Mouse (Mus musculus) spleen, postnatal 0 days (tissue): ENCODE measurements around the gene Blm. TPM values are rescaled to one million over a fixed set of nuclear protein-coding genes. Genes with fewer than 3 reads are reported as not detected.

ENCODE experiments used
- polyA plus RNA-seq: library from polyadenylated mRNA; unstranded; fragments of >200 nt; fragmentation: Nextera tagmentation; extraction: Ambion mirVana; gene quantifications from 2 replicates; pipeline ENCODE4 v1.2.1, GENCODE M21; 2015

Gene Blm
- polyA plus RNA-seq, result 29.1 and 38.0 TPM in 2 replicates

DNA sequence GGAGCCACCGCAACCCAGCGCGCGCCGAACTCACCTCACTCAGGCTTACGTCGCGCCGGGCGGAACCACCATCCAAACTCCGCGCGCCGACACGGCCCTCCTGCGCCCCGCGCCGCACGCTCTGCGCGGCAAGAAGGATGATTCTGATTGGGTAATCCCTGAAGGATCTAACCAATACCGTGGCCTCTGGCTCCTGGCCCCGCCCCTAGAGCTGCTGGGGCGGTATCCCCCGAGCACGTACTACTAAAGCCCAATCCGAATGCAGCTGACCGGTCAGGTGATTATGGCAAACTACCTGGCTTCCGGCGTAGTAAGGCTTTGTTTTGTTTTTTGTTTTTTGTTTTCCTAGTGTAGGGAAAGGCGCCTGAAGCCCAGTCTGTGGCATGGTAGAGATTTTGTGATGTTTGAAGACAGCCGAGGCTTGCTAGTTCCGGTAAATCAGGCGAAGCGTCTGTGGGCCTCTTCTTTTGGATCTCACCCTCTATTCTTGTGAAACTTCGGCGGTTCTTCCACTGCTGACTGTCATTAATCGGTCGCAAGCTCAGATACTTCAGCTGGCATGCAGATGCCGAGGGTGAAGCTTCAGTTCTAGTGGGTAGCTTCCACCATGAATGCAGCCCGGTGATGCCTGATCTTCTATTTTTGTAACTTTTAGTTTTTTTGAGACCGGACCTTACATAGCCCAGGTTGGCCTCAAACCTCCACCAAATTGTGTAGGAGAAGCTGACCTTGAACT is at the start of gene Blm:
Gene Blm, minus strand, starts transcription at position 111 of the 736 bp plus-strand sequence.

DNA sequence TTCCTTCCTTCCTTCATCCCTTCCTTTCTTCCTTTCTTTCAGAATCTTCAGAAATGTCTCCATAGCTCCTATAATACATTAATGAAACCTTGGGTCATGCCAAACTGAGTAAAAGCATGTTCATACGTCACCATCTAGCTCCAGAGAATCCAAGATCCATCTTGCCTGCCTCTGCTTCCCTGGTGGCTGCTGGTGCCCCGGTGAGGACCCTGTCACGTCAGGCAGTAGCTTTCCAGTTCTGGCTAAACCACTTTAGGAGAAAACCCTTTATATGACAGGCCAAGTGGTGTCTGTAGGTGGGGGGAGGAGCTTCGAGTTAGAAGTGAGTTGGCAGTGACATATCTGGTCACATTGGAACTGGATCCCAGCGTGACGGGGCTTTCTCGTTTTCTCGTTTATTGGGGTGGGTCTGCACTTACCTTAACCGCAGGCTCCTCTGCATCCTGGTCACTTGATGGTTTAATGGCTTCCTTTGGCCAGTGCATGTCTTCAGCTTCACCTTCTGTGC is 129.7 kb downstream of the Blm start, which contains the start of gene Furin:
Gene Furin, minus strand, starts transcription at position 249 of the 508 bp plus-strand sequence.

Other genes with a start within 250 kb of the Blm start
- 128 and 140 TPM in 2 replicates for gene Prc1, start 240.7 kb downstream of the Blm start, polyA plus RNA-seq
- gene Rccd1, start 210.7 kb downstream of the Blm start, polyA plus RNA-seq, result 7.6 and 8.8 TPM in 2 replicates
- 10.2 and 11.4 TPM in 2 replicates for gene Unc45a, start 194.1 kb downstream of the Blm start, polyA plus RNA-seq
- 4.5 and 6.3 TPM in 2 replicates for gene Hddc3, start 192.0 kb downstream of the Blm start, polyA plus RNA-seq
- 5.8 and 7.6 TPM in 2 replicates for gene Man2a2, start 163.7 kb downstream of the Blm start, polyA plus RNA-seq
- gene Fes, start 147.2 kb downstream of the Blm start, polyA plus RNA-seq, result 39.9 and 58.0 TPM in 2 replicates
- 7.2 and 8.7 TPM in 2 replicates for gene Furin, start 129.7 kb downstream of the Blm start, polyA plus RNA-seq
- 8.9 and 10.3 TPM in 2 replicates for gene Crtc3, start 153.8 kb upstream of the Blm start, polyA plus RNA-seq